Mouse (Mus musculus) T-helper 1 cell (primary cell): Measurements from ENCODE around the gene Cops4.

Experiments
- in situ Hi-C: fragments of 300-600 bp; cut with MboI, MseI; formaldehyde crosslinking; loops from one replicate; pipeline ENCODE4 v1.15.1; 2025; ENCODE audit warnings: high pct_unique_total_duplicates

Gene Cops4

GRCm38 (mm10) chr5:100574771-100575170 lies 56.7 kb downstream of the Cops4 start:
- in situ Hi-C loops: loop anchor here (10.0 kb wide), 1 partner anchor 70 kb away; no protein-coding TSS in a partner anchor

GRCm38 (mm10) chr5:100578863-100579411 lies 60.8 kb downstream of the Cops4 start:
- in situ Hi-C loops: loop anchor here (10.0 kb wide), 1 partner anchor 66 kb away; no protein-coding TSS in a partner anchor

- in situ Hi-C loops: no loop called here
Measured at GRCm38 (mm10) chr5:100581622-100582434, 63.7 kb downstream of the Cops4 start.

GRCm38 (mm10) chr5:100582435-100582826 lies 64.3 kb downstream of the Cops4 start:
- in situ Hi-C loops: no loop called here

- in situ Hi-C loops: no loop called here
Measured at GRCm38 (mm10) chr5:100583066-100583465, 65.0 kb downstream of the Cops4 start.

- in situ Hi-C loops: no loop called here
Measured at GRCm38 (mm10) chr5:100585206-100585644, 67.1 kb downstream of the Cops4 start.

GRCm38 (mm10) chr5:100585657-100586056 lies 67.5 kb downstream of the Cops4 start:
- in situ Hi-C loops: no loop called here

GRCm38 (mm10) chr5:100587136-100587535 lies 69.0 kb downstream of the Cops4 start:
- in situ Hi-C loops: no loop called here

GRCm38 (mm10) chr5:100587626-100588025 lies 69.5 kb downstream of the Cops4 start:
- in situ Hi-C loops: no loop called here

- in situ Hi-C loops: no loop called here
Measured at GRCm38 (mm10) chr5:100590505-100590904, 72.4 kb downstream of the Cops4 start.

- in situ Hi-C loops: no loop called here
Measured at GRCm38 (mm10) chr5:100594803-100595467, 76.8 kb downstream of the Cops4 start.

- in situ Hi-C loops: no loop called here
Measured at GRCm38 (mm10) chr5:100595999-100596398, 77.9 kb downstream of the Cops4 start.
